Mouse (Mus musculus) c-Kit-negative CD71-positive TER-119-positive erythroid progenitor cells, embryonic 14.5 days (primary cell): ENCODE results near the gene Bspry.

Experiments used
- DNase-seq: peaks from one replicate; pipeline ENCODE4 v3.0.0-alpha.2; 2013; ENCODE audit warnings: low read depth, low spot score

Bspry gene

DNA sequence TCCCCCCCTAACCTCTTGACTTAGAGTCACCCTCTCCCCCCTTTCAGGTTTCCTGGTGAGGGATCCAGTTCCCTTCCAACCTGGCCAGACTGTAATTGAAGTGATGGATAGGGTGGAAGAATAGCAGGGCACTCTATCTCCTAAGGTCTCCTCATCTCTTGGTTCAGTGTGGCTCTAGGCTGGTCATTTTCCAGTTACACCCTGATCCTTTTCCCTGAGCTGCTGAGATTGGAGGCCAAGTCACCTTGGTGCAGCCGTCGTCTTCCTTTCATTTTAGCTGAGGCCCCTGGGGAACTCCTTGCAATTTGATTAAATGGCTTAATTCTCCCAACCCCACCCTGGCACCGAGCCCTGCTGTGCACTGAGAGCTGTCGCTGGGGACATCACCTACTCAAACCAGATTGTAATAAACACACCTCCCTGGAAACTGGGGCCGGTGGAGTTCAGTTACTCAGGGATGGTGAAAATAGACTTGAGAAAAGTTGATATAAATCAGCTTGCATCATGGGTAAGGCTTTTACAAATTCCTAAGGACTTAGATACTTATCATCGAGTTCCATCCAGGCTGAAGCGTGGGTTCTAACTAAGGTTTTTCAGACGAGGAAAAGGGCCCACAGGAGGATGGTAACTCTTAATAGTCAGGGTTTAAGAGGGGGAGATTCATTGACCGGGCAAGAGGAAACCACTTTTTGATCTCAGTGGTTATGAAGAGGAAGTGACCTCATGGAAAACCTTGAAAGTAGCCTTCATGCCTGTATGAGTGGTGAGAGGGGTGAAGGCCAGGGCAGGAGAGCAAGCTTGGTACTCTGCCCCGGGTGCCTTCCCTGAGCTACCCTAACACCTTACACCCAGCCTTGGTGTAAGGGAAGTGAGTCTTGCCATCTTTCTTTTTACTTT is 1.1 kb downstream of the Bspry start:
- no peak for DNase-seq

DNA sequence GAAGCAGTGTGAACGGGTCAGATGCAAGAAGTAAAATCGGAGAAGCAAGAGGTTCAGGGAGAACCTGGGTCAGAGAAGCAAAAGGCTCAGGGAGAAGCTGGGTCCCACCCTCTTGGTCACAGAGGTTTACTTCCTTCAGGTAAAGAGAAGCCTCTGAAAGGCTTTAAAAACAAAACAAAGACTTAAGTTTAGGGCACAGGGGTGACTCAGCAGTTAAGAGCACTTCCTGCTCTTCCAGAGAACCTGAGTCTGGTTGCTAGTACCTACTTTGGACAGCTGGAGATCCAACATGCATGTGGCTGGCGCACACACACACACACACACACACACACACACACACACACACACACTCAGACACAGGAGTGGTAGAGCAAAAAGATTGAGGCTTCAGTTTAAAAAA is 5.1 kb downstream of the Bspry start:
- no peak for DNase-seq

DNA sequence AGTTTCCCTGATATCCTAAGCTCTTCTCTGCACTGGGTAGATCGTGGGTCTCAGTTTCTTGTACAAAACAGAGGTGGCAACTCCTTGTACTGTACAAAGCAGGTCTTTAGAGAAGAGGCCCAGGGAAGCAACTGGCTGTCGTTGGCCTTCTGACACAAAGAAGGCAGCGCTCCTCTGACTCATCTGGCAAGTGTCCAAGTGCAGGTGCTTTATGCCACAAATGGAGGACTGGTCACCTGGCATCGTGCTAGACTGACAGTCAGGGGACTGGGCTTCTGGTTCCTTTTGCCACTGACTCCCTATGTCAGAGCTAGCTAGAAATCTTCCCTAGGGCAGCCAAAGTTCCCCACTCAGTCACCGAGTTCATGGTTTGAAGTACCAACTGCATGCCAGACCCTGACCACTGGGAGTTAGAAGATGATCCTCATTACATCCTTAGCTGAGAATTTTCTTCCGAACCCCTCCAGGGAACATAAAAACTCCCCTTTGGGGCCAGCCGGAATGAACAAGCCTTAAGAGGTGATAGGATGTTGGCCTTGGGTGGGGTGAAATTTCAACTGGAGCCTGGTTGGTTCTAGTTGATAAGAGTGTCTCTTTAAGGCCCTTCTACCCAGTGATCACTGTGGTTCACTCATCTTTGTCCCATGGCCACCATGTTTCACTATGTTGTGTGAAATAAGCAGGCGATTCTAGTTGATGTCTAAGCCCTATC is 5.8 kb downstream of the Bspry start:
- DNase-seq, result no peak

DNA sequence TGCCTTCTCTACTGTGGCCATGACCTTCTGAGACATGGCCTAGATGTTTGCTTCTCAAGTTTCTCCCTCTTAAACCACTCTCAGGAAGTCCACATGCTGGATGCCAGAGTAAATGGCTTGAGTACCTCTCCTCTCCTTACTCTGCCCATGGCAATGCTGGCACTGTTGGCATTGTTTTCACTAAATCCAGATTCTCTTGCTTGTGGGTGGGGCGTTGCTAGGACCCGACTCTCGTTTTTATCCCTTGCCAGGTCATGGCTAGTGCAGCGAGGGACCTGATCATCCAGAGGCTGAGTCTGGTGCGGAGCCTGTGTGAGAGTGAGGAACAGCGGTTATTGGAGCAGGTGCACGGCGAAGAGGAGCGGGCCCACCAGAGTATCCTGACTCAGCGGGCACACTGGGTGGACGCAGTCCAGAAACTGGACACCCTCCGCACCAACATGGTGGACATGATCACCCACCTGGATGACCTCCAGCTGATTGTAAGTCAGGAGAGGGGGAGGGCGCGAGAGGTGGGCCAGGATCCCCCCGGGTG is 6.4 kb downstream of the Bspry start:
- no peak for DNase-seq

DNA sequence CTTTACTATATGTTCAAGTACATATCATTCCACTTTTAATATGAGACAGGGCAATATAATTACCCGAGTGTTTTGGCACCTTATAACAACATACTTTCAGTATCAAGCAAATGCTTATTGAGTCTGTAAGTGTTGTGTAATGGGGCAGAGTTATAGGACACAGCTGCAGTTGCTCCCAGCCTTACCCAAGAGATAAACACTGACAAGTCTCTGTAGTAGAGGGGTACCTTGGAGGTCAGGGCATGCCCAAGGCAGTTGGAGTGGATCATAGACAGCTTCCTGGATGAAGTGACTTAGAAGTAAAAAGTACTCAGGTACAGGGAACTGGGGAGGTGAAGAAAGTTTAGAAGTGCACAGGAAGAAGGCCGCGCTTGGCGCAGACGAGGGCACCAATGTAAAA is 7.3 kb downstream of the Bspry start:
- no peak for DNase-seq

DNA sequence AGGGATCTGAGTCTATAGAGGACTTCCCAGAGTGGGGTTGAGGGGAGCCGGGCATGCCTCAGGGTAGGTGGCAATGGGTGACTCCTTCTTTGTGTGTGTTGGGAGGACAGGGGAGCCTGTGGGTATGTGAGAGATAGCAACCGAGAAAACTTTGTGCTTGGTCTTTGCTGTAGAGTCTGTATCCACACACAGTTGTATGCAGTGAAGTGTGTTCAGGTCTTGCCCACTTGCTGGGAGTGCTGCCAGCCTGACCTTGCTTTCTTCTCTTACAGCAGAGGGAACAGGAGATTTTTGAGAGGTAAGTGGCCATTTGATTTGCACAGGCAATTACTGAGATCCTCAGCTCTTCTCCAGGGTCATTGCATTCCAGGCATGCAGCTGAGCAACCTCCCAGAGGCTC is 8.1 kb downstream of the Bspry start:
- DNase-seq, result no peak

DNA sequence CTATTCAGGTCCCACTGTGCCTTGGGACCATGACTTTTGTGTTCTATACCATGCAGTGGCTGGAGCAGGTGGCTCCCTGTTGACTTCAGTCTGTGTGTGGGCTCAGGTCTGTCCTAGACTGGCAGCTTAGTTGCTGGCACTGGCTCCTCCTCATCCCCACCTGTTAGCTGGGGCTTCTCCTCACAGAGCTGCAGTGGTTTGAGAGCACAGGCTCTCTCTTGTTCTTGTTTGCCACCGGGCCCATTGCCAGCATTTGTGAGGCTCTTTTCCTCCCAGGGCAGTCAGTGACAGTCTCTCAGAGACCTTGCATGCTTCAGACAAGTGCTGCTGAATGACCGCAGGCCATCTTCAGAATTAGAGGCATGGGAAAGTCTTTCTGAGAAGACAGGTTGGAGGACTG is 12.8 kb downstream of the Bspry start:
- DNase-seq, result no peak

DNA sequence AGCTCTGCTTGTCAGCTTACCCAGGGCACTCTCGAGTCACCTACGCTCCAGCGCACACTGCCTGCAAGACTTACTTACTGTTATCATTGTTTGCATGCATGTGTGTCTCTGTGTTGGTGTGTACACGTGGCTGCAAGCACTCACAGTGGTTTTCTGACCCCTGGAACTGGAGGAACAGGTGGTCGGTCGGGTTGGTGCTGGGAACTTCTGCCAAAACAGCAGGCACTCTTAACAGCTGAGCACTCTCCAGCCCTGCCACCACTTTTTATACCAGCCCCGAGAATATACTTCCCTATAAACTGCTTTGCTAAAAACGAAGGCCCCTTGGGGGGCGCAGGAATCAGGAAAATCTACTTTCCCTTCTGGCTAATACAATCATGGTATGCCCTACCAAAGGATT is 14.4 kb downstream of the Bspry start:
- DNase-seq, result no peak

DNA sequence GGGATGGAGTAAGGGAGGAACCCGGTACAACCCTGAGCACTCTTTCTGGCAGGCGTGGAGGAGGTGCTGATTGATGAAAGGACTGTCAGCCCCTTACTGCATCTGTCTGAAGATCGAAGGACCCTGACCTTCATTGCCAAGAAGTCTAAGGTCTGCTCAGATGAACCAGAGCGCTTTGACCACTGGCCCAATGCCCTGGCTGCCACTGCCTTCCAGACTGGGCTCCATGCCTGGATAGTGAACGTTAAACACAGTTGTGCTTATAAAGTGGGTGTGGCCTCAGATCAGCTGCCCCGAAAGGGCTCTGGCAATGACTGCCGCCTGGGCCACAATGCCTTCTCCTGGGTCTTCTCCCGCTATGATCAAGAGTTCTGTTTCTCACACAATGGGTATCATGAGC is 16.1 kb downstream of the Bspry start:
- no peak for DNase-seq

DNA sequence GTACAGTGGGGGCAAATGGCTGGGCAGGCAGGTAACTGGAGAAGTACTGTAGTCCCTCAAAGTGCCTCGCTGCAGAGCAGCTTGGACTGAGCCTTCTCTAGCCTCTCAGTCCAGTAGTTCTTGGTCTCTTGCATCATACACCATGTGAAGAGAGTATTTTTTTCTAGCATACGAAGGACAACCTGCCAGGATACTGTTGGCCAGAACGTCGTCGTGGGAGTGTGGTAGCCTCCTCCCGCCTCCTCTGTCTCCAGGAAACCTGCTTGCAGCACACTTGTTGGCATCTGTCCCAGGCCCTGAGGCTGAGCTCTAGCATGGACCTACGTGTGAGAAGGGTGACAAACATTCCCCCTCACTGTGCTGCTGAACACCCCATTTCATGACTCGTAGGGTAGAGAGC is 17.0 kb downstream of the Bspry start:
- DNase-seq, result no peak

DNA sequence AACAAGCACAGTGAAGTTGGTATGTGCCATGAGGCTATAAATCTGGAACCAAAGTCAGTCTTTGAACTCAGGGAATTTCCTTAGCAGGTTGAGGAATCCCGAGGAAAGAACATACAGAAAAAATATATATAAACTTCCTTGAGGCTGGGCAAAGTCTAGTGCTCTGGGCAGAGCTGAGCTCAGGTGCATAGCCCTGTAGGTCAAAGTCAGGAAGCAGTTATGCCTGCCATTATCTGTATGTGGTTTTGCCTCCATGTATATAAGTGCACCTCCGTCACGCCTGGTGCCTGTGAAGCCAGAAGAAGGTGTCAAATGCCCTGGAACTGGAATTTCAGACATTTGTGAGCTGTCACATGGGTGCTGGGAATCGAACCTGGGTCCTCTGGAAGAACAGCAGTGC is 20.9 kb downstream of the Bspry start:
- no peak for DNase-seq

DNA sequence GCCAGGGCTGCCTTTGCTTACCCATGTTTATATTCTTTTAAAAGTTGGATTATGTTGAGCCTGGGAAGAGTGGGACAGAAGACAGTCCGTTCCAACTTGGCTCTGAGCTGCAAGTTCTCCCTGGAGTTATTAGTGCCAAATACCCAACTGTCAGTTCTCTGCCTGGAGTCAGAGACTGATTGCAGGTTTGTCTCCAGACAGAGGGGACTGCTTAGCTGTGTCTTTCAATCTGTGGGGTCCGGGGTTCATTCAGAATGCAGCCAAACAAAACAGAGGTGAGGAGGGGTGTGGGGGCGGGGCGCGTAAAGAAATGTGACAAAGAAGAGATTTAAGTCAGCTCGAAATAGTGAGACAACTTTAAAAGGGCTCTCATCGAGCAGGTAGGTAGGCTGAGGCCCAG is 21.7 kb downstream of the Bspry start:
- no peak for DNase-seq

DNA sequence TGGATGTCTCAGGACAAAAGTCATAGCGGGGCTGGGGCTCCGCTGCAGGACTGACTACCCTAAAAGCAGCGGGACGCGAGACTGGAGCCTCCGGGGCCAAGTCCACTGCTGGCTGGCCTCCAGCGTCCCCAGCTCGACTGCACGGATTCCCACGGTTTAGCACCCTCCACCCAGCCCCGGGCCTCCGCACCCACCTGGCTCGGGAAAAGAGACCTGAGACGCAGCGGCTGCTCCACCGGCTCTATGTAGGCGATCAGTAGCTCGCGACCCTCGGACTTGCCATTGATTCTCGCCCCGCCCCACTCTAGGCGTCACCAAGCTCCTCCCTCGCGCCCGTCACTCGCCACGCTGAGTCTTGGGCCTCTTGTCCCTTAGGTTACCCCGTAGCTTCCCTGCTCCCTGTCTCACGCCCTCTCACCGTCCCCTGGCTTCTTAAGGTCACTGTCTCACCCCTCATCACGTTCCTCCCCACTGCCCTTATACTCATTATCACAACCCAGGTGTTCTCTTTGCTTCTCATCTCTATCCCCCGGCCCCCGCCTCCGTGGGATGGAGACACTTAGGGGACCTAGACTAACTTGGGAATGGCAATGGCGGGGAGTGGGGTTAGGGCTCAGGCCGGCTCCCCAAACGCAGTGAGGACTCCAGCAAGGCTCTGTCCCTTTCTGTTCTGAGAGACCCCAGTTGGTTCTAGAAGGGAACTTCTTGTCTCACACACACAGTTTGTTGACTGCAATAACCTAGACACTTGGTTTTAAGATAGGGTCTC is 22.3 kb downstream of the Bspry start:
- DNase-seq, result peak; percentile 87

DNA sequence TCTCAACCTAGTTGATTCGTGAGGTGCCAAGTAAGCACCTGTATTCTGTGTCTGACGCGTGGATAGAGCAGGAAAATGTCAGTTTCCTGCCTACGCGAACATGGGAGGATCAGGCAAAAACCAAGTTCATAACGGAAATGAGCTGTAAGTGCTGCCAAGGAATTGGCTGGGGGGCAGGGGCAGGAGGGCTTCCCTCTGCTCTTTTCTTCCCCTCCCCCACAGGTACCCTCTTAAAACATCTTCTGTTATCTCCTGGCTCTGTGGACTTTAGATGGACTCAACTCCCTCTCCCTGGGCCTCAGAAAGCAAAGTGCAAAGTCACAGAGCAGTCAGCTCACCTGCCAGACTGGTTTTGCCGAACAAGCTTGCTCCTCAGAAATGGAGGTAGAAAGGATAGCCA is 23.1 kb downstream of the Bspry start:
- DNase-seq, result no peak

DNA sequence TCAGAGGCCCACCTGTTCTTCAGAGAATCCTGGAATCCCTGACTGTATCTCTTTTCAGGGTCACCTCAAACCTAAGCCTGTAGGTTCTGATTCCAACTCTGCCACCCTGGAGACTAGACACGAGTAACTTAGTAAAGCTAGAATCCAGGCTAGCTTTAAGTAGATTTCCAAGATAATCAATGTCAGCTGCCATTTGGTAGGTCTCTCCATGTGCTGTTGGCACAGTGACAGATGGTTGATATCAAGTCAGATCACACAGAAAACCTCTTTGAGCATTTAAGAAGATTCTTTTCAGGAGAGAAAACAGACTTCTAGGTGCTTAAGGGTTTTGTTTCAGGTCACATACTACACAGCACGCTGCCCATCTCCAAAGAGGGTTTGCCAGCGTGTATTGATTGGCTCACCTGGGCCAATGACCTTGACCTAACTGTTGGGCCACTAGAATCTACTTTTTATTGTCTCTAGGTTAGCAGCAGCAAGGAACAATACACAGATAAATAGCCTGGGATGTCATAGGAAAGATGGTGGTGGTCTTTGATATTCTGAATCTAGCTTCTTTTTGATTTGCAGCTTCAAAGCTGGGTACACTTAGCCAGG is 23.6 kb downstream of the Bspry start, which contains the start of gene Hdhd3:
Hdhd3 (minus strand) TSS at position 94 of the 597 bp plus-strand sequence.
- no peak for DNase-seq

DNA sequence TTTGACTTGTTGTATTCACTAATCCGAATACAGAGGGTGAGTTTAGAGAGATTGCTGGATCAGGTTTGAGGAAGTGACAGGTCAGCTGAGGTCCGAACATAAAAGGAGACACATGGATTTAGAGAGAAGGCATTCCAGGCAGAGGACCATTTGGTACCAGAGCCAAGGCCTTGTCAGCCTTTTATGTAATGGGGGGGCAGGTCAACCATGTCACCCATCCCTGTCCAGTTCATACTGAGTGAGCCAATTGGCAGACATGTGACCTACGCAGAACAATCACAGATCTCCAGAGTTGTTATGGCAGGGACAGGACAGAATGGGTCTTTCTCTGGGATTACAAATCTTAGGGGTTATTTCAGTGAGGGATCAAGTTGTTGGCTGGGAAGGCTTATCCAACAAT is 26.1 kb downstream of the Bspry start:
- DNase-seq, result no peak

DNA sequence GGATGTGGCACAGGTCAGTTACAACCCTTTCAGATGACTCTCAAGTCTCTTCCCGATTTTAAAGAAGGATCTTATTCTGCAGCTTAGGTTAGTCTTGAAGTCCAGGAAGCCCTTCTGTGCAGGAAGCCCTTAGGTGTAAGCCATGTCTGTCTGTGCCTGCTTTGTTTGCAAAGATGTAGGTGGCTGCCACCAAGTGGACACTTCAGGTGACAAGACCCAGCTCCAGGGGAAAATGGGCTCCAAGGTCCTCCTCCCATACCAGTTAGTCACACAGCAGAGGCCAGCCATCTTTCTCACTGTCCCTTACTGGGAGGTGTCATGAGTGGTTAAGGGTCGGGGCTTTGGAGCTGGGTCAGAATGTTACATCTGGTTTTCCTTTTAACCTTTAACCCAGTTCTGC is 26.9 kb downstream of the Bspry start:
- DNase-seq, result peak; percentile 61

DNA sequence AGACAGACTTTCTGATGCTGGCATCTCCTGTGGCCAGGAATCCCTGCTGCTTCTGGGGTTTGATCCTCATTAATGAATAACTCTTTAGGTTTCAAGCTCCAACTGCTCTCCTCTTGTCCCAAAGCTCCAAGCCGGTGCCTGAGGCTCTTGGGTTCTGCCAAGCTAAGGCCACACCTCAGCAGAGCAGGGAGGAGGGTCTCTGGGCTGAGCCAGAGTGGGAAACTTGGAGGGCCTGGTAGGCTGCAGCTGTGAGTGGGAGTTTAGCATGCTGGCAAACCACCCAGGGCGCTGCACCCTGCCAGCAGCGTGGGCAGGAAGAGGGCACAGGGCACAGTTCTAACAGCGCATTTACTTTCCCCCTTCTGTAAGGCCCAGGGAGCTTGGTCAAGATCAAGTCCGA is 29.0 kb downstream of the Bspry start:
- no peak for DNase-seq

DNA sequence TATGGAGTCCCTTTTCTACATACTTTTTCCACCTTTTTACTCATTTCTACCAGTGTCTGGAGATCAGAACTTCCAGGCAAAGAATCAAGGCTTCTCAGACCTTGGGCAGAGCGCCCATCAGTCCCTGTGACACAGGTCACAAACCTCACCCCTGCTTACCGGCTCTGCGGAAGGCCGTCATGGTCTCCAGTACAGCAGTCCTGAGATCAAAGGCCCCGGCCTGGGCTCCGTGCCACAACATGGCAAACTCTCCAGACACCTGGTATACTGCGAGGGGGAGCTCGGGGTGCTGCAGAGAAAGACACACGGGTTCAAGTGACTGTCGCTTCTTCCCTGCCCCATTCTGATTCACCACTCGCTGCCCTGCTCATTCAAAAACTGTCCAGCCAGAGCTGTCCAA is 30.1 kb downstream of the Bspry start:
- DNase-seq, result no peak

DNA sequence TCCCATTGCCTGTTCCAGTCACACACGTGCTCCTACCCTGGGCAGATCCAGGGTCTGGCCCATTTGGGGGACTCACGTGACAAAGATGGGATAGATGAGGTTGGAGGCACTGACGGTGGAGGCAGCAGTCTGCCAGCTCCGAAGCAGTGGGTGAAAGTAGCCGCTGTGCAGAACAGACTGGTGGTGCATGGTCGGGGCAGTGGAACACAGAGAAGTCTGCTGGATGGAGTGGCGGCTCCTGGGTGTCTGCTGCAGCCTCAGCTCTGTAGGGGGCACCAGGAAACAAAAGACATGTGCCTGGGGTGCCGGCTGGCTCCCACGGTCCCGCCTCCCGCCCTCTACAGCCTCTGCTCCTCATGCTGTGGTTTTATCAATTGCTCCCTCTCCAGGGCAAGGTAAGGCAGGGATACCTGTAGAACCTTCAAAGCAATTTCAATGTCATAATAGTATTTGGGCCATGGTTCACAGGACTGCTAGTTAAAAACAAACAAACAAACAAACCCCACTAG is 34.2 kb downstream of the Bspry start:
- no peak for DNase-seq

DNA sequence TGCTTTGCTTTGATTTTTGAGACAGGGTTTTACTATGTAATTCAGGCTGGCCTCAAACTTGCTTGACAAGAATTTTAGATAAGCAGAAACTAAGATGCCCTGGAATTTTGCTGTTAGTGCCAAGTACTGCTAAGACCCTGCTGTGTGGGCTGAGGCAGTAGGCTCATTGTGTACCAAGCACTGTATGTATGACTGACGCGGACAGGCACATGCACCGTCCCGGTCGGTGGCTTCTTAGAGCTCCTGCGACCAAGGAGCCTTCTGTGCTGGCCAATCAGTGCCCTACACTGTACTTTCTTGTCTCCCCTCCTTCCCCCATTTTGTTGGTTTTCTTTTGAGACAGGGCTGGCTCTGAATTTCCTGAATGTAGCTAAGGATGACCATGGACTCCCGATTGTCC is 35.1 kb downstream of the Bspry start:
- DNase-seq, result no peak
